Mouse (Mus musculus) spleen, postnatal 36 days (tissue): ENCODE measurements around the gene 5730455P16Rik.
A peak's percentile ranks its signal among the peaks of the same experiment; 100 is the strongest.
"Not testable (repeated sequence)": the region's sequence is repeated elsewhere in the genome, so short reads cannot be mapped to it uniquely, and the experiment has no call there.

Source experiments
- DNase-seq, 2 experiments: peaks; one replicate each; pipeline ENCODE4 v3.0.0; 2022; ENCODE audit warnings: low spot score in 2 of 2, mixed read lengths in 1 of 2

5730455P16Rik gene

DNA sequence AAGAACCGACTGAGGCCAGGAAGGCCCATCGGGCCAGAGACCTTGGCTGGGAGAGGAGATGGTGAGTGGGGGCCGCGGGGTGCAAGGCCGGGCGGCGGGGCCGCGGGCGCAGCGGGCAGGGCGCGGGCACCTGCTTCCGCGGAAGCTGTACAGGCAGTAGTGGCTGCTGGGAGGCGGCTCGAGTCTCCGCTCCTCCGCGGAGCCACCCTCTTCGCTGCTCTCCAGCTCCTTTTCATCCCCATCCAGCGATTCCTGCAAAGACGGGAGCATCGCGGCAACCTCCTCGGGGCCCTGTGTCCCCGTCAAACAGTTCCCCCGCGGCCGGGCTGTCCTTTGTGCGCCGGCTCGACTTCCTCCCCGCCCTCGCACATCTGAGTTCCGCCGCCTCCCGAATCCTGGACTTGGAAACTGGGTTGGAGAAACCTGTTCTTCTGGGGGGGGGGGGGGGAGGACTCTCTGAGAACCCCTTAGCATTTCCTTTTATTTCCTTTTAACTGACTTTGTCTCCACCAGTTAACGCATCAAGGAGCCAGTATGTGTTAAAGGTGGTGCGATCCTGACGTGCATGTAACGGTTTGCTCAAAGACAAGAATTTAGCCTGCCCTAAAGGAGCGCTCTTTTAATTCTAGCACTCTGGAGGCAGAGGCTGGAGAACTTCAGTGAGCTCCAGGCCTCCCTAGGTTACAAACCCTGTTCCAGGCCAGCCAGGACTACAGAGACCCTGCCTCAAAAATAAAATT is at the start of gene 5730455P16Rik:
5730455P16Rik (minus strand) TSS at position 323 of the 740 bp plus-strand sequence.
- DNase-seq, result peak; percentile 64 to 71

DNA sequence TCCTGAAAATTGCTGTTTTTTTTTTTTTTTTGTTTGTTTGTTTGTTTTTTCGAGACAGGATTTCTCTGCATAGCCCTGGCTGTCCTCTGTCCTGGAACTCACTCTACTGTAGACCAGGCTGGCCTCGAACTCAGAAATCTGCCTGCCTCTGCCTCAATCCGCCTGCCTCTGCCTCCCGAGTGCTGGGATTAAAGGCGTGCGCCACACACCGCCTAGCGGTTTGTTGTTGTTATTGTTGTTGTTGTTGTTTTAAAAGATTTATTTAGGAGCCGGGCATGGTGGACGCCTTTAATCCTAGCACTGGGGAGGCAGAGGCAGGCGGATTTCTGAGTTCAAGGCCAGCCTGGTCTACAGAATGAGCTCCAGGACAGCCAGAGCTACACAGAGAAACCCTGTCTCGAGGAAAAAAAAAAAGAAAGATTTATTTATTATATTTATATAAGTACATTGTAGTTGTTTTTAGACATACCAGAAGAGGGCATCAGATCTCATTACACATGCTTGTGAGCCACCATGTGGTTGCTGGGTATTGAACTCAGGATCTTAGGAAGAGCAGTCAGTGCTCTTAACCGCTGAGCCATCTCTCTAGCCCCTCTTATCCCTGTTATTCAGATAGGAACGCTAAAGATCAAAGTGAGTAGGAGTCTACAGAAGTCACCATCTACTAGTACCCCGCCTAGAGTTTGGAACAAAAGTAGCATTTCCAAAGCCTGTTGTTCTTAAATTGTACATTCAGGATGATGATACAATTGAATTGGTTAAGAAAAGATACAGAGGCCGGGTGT is 48.4 kb upstream of the 5730455P16Rik start:
- DNase-seq, result not testable (repeated sequence)

DNA sequence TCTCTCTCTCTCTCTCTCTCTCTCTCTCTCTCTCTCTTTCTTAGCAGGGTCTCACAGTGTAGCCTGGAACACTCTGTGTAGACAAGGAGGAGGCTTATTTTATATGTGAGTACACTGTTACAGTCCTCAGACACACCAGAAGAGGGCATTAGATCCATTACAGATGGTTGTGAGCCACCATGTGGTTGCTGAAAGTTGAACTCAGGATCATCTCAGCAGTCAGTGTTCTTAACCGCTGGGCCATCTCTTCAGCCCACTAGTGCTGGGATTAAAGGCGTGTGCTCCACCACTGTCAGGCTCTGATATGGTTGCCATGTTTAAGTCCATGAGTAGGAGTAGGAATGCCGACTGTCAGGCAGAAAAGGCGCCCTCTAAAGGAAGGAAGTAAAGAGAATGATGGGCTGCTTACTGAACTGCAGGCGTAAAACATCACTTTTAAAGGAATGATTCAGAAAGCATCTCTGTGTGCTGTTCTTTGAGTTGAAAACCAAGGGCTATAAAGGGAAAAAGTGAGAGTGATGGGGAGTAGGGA is 47.5 kb upstream of the 5730455P16Rik start:
- no peak for DNase-seq

DNA sequence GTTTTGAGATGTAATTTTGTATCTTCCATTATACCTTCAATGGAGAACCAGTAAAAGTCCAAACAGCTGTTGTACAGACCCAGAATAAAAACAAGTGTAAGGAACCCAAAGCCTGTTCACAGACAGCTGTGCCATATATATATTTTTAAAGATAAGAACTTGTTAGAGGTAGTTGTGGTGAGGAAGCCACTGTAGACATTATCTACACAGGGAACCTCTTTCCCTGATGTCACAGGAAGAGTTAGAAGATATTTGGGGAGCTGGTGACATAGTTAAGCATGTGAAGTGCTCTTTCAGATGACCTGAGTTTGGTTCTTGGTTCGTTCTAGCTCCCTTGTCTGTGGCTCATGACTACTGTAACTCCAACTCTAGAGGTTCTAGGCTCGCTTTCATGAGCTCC is 46.9 kb upstream of the 5730455P16Rik start:
- no peak for DNase-seq

DNA sequence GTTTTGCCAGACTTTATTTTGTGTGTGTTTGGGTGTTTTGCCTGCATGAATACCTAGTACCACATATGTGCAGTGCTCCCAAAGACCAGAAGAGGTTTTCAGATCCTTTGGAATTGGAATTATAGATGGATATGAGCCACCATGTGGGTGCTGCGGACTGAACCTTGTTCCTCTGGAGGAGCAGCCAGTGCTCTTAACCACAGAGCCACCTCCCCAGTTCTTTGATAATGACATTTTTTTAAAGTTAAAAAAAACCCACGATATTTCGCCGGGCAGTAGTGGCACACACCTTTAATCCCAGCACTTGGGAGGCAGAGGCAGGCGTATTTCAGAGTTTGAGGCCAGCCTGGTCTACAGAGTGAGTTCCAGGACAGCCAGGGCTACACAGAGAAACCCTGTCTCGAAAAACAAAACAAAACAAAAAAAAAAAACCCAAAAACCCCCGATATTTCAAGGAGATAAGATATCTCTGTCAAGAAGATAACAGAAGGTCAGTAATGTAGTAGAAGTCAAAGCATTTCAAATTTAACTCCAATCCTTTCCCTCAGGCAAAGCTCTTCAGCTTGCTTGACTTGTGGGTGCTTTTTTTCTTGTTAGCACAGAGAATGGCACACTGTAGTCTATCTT is 43.7 kb upstream of the 5730455P16Rik start:
- DNase-seq, result no peak

DNA sequence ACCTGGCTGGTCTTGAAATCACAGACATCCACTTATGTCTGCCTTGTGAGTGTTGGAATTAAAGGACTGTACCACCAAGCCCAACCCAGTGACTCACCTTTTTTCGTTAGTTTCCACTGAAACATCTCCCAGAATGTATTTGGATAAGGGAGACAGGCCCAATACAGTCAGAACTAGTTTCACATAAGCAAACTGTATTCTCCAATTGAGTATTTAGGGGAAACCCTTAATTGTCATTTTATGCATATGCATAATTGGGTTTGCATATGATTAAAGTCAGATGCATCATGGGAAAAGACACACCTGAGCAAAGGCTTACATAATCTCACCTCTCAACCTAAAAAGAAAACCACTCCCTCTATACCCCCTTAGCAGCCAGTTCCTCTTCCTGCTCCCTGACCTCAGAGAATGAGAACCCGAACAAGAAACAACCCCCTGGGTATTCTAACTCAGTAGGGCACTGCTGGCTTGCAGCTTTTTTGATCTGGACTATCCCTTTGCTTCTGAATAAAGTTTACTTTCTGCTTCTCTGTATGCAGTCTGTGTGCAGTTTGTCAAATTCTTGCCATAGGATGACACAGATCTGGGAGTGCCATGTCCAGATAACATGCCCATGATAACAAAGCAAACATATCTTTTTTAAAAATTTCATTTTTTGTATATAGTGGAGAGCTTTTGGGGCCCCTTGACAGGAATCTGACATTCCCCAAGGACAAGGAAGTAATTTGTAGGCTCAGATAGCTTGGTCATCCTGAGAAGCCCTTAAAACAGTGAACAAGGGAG is 42.6 kb upstream of the 5730455P16Rik start:
- DNase-seq, result no peak

DNA sequence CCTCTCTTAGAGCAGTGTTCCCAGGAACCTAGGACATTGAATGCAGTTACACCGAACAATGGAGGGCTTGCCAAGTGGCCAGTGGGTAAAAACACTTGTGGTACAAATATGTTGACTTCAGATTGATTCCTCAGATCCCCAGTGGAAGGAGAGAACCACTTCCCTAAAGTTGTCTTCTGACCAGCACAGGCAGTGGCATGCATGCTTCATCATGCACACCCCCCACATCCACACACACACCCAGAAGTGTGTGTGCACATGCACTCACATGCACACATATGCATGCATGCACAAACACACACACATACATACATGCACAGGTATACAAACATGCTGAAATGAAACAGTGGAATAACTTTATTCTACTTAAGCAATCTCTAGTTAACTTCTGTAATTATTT is 41.9 kb upstream of the 5730455P16Rik start:
- no peak for DNase-seq

DNA sequence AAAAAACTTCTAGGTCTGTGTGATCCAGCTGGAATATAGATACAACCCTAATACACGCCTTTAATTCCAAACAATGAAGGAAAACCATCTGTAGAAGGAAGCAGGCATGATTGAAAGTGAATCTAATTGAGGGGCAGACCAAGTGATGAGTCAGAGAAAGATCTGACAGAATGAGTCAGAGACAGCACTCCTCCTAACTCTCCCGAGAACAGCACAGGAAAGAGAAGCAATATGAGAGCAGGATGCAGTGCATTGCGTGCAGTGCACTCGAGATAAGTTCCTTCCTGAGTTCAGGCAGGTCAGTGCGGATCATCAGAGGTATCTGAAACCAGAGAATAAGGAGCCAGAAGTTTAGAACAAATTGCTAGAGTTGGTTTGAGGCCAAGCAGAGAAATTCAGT is 39.3 kb upstream of the 5730455P16Rik start:
- DNase-seq, result no peak

DNA sequence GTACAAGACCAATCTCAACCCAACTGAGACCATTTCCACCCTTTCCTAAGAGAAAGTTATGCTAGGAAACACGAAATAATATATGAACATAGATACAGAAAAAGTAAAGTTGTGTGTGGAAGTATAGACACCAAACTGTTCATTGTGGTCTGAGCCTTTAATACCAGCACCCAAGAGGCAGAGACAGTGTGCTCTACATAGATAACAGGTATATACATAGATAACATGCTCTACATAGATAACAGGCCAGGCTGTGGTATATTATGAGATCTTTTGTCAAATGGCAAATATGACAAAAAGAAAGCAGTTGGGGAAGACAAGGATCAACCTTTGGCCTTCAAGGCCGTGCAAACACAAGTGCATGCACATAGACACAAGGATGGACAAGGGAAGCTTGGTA is 32.5 kb upstream of the 5730455P16Rik start:
- no peak for DNase-seq

DNA sequence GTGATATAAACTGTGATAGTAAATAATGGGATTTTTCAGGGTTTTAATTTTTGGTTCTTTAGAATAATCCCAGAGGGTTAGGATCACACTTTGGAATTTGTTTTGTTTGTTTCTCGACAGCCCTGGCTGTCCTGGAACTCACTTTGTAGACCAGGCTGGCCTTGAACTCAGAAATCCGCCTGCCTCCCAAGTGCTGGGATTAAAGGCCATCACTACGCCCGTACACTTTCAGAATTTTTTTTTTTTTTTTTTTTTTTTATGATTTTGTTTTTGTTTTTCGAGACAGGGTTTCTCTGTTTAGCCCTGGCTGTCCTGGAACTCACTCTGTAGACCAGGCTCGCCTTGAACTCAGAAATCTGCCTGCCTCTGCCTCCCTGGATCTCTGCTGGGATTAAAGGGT is 30.0 kb upstream of the 5730455P16Rik start:
- DNase-seq, result not testable (repeated sequence)

DNA sequence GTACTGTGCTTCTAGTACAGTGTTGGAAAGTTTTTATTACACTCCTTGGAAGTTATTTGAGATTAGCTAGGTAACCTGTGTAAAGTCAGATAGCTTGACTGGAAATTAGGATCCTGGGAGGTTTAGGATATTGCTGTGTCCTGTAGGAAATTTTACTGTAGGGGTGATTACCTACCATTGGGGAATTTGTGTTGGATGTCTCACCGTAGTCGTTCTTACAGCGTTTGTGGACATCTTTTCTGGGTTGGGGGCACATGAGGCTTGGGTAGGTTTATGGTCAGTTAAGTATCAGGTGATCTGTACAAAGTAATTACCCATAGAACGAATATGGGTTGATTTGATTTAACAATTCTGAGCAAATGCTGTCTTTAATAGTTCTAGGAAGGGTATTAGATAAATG is 18.8 kb upstream of the 5730455P16Rik start:
- no peak for DNase-seq

DNA sequence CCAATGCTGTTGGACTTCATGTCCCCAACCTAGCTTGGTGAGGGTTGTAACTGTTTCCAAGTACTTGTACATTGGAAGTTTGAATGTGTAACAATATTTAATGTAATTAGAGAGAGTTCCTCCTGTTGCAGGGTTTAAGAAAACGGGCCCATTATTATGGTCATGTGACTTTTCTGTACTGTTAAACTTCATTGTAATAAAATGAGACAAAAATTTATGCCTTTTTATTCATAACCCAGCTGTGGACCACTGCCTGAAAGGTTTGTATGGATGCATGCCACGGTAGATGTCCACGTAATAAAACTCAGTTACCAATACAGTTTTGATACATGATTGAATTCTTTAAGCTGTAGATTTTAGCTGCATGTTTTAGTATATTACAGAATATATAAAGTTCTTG is 18.1 kb upstream of the 5730455P16Rik start:
- DNase-seq, result no peak

DNA sequence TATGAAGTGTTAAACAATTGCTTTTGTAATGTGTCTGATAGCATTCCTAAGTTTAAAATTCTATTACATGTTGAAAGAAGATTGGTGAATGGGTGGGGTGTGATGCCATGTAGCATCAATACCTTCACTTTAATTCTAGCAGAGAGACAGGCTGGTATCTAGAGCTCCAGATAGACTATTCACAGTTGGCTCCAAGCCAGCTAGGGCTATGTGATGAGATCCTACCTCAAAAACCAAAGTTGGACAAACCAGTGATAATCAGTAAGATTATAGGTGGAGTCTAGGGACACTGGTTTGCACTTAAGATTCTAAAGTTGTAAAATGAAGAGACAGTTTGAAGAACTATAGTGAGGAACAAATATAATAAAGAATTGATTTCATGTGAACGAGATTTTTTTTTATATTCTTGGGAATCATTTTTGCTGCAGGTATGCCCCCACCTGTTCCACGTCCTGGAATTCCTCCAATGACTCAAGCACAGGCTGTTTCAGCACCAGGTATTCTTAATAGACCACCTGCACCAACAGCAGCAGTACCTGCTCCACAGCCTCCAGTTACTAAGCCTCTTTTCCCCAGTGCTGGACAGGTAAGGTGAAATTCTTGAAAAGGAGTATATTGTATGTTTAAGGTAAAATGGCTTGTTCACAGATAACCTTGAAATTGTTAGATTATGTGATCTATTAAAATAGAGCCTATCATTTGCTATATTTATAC is 13.7 kb upstream of the 5730455P16Rik start:
- DNase-seq, result no peak

DNA sequence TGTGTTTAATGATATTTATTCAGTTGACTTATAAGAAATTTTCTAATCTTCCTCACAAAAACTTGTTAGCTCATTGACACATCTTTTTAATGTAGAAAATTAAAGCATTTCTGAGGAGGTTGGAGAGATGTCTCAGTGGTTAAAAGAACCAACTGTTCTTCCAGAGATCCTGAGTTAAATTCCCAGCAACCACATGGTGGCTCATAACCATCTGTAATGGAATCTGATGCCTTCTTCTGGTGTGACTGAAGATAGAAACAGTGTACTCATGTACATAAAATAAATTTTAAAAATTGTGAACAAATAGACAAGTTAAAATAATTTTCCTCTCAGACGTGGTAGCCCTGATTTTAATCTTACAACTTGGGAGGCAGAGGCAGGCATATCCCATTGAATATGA is 12.1 kb upstream of the 5730455P16Rik start:
- no peak for DNase-seq

DNA sequence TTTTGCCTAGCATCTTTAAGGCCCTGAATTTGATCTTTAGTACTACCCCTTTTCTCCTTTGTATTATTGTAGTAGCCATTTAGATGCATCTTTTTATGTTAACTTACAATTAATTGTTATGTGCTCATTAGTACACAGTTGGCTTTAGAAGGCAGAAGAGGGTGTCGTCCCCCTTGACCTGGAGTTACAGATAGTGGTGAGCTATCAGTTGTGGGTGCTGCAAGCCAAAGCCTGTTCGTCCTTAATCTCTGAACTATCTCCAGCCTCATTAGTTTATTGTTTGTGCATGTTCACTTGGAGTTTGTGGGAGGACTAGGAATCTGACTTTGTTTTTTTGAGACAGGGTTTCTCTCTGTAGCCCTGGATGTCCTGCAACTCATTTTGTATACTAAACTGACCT is 9.0 kb upstream of the 5730455P16Rik start:
- DNase-seq, result no peak

DNA sequence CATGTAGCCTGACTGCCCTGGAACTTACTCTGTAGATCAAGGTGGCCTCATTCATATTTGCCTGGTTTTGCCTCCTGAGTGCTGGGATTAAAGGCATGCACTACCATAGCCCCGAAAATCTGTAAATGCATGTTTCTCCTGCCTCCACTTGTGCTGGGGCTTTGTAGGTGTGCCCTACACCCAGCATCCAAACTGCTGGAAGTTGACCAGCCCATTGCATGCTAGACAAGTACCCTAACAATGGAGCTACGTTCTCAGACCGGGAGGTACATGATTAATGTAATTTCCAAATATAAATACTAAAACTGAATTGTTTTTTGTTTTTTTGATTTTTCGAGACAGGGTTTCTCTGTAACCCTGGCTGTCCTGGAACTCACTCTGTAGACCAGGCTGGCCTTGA is 7.2 kb upstream of the 5730455P16Rik start:
- no peak for DNase-seq

DNA sequence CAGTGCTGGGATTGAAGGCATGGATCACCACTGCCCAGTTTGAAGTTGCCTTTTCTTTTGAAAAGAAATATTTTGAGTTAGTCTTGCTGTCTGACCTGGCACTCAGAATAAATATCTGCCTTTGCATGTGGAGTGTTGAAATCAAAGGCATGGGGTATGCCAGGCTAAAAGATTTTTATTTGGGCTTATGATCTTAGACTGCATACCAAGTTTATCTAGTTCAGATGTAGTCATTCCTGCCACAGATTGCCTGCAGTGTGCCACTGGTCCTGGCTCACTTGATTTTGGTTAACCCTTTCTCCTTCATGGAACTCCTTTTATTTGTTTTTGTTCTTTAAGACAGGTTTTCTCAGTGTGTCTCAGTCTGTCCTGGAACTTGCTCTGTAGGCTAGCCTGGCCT is 6.6 kb upstream of the 5730455P16Rik start:
- no peak for DNase-seq

DNA sequence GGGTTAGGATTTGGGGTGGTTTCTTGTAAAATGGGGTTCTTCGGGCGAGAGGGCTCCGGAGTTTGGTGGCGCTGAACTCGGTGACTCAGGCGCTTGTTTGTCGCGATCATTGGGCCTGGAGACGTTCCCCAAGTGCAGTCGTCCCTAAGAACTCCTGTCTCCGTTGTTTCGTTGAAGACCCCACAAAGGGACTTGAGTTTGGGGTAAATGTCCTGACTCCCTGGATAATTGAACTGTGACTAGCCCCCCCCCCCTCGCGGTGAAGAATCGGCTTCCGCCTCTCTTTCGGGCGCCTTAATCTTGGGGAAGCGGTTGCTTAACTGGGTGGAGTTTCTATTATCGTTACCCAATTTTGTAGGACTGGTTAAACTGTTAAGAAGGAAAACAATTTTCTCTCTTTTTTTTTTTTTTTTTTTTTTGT is 5.8 kb upstream of the 5730455P16Rik start:
- peak; percentile 44 to 68 for DNase-seq

DNA sequence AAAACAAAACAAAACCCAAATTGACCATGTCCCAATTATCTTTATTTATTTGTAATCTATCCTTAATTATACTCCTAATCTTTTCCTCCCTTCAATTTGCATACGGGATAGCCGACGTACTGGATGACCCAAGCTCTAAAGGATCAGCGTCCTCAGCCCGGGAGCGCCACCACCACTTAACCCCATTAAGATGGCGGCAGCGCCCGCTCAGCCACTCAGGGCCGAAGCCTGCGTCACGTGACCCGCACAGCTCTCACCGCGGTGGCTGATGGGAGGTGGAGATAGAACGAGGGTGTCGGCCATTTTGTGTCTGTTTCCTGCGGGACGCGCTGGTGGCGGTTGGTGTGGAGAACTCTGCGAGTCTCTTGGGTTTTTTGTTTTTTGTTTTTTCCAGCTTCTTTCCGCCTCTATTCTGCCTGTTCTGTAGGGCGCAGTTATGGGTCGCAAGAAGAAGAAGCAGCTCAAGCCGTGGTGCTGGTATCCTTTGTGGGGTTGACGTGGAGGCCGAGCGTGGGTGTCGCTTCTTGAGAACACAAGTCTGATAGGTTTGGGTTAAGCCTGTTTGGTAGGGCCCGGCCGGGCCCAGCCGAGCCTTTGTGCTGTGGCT is 5.3 kb upstream of the 5730455P16Rik start, which contains the start of gene Zfp207:
Zfp207 (plus strand) TSS at position 261 of the 607 bp plus-strand sequence.
- DNase-seq, result peak; percentile 96 to 97

DNA sequence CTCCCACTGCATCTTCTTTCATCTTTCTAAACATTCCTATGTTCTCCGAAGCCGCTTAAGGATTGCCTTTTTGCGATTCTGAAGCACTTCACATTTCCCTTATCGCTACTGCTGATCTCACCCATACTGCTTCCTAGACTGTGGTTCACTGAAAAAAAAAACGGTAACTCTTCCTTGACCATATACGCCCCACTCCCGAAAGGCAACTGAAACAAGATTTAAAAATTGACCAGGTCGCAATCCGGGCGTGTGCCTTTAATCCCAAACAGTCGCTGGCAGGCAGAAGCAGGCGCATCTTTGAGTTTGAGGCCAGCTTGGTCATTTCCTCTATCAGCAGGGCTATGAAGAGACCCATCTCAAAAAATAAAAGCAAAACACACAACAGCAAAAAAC is 4.8 kb upstream of the 5730455P16Rik start:
- DNase-seq, result peak; percentile 20 to 39
